In the genomic region with DNA sequence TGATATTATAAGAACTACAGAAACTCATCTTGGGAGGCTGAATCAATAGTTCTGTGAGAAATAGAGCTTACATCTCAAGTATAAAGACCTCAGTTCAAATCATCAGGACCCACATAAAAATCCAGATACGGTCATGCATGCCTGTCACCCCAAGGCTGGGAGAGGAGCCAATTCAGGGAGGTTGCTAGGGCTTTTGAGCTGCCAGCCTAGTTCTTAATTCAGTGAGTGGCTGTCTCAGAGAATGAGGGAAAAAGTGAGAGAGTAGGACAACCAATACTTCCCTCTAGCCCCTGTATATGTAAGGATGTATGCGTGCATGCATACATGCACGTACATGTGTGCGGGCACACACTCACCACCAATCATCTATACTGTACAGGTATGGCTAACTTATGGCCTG, we compare ENCODE assay signal across 15 mouse cellular contexts.
"Had no signal": no experiment of that assay in that cellular context is flagged by ENCODE, and none has a peak within 500 bp of the region (broad histone marks: within the 10 kb centered on the region; RNA-seq: fewer than 3 reads in every experiment).

No protein-coding gene starts in this region.

- H3K9ac ChIP-seq: kidney, embryonic 15.5 days; limb, embryonic 15.5 days; liver, embryonic 12.5 days; lung, embryonic 14.5 days; neural tube, embryonic 15.5 days had no signal

- H3K27ac ChIP-seq: kidney, embryonic 15.5 days; limb, embryonic 15.5 days; liver, embryonic 12.5 days; midbrain, embryonic 10.5 days; neural tube, embryonic 15.5 days had no signal

- H3K27me3 ChIP-seq: kidney, embryonic 15.5 days; limb, embryonic 15.5 days; liver, embryonic 12.5 days; neural tube, embryonic 15.5 days had no signal

- H3K36me3 ChIP-seq: kidney, embryonic 15.5 days; limb, embryonic 15.5 days; liver, embryonic 12.5 days; midbrain, embryonic 10.5 days had no signal

- ATAC-seq: liver, embryonic 12.5 days had no signal

- H3K4me3 ChIP-seq: kidney, embryonic 15.5 days; limb, embryonic 15.5 days; liver, embryonic 12.5 days; midbrain, embryonic 10.5 days; myocyte; neural tube, embryonic 15.5 days had no signal

- H3K4me2 ChIP-seq: kidney, embryonic 15.5 days; limb, embryonic 15.5 days; liver, embryonic 12.5 days; lung, embryonic 14.5 days; neural tube, embryonic 15.5 days had no signal

- H3K4me1 ChIP-seq: kidney, embryonic 15.5 days; limb, embryonic 15.5 days; liver, embryonic 12.5 days; midbrain, embryonic 10.5 days; neural tube, embryonic 15.5 days had no signal

- H3K9me3 ChIP-seq: kidney, embryonic 15.5 days; limb, embryonic 15.5 days; liver, embryonic 12.5 days; midbrain, embryonic 10.5 days; neural tube, embryonic 15.5 days had no signal

- DNase-seq: kidney, adult 2 months; kidney, postnatal 14 days; layer of hippocampus, adult 9-11 months; lung, embryonic 14.5 days; lung, postnatal 10 days; lung, postnatal 4 days; spleen, adult 18-20 months; thymus, adult 18-20 months; thymus, postnatal 14 days had no signal
